Mouse (Mus musculus) megakaryocyte, embryonic 14.5 days (primary cell): Measurements from ENCODE around the gene Tmem229a.

Experiments
- FLI1 ChIP-seq: IDR thresholded peaks from 2 replicates; pipeline ENCODE4 v1.6.1; 2012; ENCODE audit warnings: low read length, inconsistent platforms, mixed read lengths
- GATA1 ChIP-seq: IDR thresholded peaks from 3 replicates; pipeline ENCODE4 v1.6.1; 2012; ENCODE audit warnings: mixed read lengths, low read length, inconsistent platforms, borderline replicate concordance

- TF ChIP-seq GATA1 = no peak
- no peak for TF ChIP-seq FLI1
Measured at GRCm38 (mm10) chr6:24955131-24955945, 759 bp downstream of the Tmem229a start.
